Comparison of ENCODE assay signal across 22 mouse cellular contexts in genomic region chr6:91384415-91384814, GRCm38 (mm10). TPM values are rescaled to one million over a fixed set of nuclear protein-coding genes. Genes with fewer than 3 reads are reported as not detected.
DNase-seq lines count a peak whose midpoint lies in the region; ATAC-seq lines count a peak whose summit lies in the region.
"Had no signal": no experiment of that assay in that cellular context is flagged by ENCODE, and none has a peak within 500 bp of the region (broad histone marks: within the 10 kb centered on the region; RNA-seq: fewer than 3 reads in every experiment).

No protein-coding gene starts in this region.

- H3K9me3 ChIP-seq in hindbrain, embryonic 15.5 days = no peaks in the 10 kb centered on the region
- H3K9me3 ChIP-seq in hindbrain, embryonic 11.5 days (ENCODE audit: control insufficient read depth, low read length) = no peaks in the 10 kb centered on the region
- H3K9me3 ChIP-seq: embryonic facial prominence, embryonic 10.5 days; forebrain, embryonic 15.5 days; heart, embryonic 12.5 days; hindbrain, embryonic 10.5 days had no signal

- H3K4me3 ChIP-seq in hindbrain, embryonic 15.5 days = no peak overlapping the region
- H3K4me3 ChIP-seq in hindbrain, embryonic 11.5 days (ENCODE audit: low read depth, low read length) = no peak overlapping the region
- H3K4me3 ChIP-seq: embryonic facial prominence, embryonic 10.5 days; forebrain, embryonic 15.5 days; heart, embryonic 12.5 days; hindbrain, embryonic 10.5 days had no signal

- peak; percentile 55; the same call in 1 of the 2 replicates for ATAC-seq in hindbrain, embryonic 15.5 days (ENCODE audit: low FRiP score, low read depth)
- no peak for ATAC-seq in hindbrain, embryonic 11.5 days (ENCODE audit: low FRiP score)
- ATAC-seq: forebrain, embryonic 15.5 days; inflammation-experienced regulatory T-cells, adult 6 months; intestine, postnatal 0 days had no signal

- H3K27ac ChIP-seq in hindbrain, embryonic 15.5 days (replicated peaks) = no peak overlapping the region
- H3K27ac ChIP-seq in hindbrain, embryonic 11.5 days (ENCODE audit: low read depth, low read length) = no peak overlapping the region
- H3K27ac ChIP-seq: embryonic facial prominence, embryonic 10.5 days; forebrain, embryonic 15.5 days; hindbrain, embryonic 10.5 days had no signal

- no peaks in the 10 kb centered on the region for H3K27me3 ChIP-seq in hindbrain, embryonic 15.5 days
- no peaks in the 10 kb centered on the region for H3K27me3 ChIP-seq in hindbrain, embryonic 11.5 days (ENCODE audit: control insufficient read depth, insufficient read depth, low read length)
- H3K27me3 ChIP-seq: forebrain, embryonic 15.5 days had no signal

- H3K4me2 ChIP-seq in hindbrain, embryonic 15.5 days = no peak overlapping the region
- H3K4me2 ChIP-seq in hindbrain, embryonic 11.5 days (replicated peaks; ENCODE audit: low read depth, low read length) = no peak overlapping the region
- H3K4me2 ChIP-seq: forebrain, embryonic 15.5 days; heart, embryonic 12.5 days had no signal

- intact Hi-C loops in left cerebral cortex, postnatal 4 days (cut with DNase I) = no loop called here

- no peaks in the 10 kb centered on the region for H3K4me1 ChIP-seq in hindbrain, embryonic 15.5 days (replicated peaks)
- H3K4me1 ChIP-seq in hindbrain, embryonic 11.5 days (replicated peaks; ENCODE audit: control insufficient read depth, insufficient read depth, low read length) = no peaks in the 10 kb centered on the region
- H3K4me1 ChIP-seq: embryonic facial prominence, embryonic 10.5 days; hindbrain, embryonic 10.5 days had no signal

- no peaks in the 10 kb centered on the region for H3K36me3 ChIP-seq in hindbrain, embryonic 15.5 days
- no peaks in the 10 kb centered on the region; the same call in 1 of the 2 replicates for H3K36me3 ChIP-seq in hindbrain, embryonic 11.5 days (ENCODE audit: control insufficient read depth, insufficient read depth, low read length)
- H3K36me3 ChIP-seq: embryonic facial prominence, embryonic 10.5 days; heart, embryonic 12.5 days had no signal

- H3K9ac ChIP-seq in hindbrain, embryonic 15.5 days = no peak overlapping the region
- H3K9ac ChIP-seq in hindbrain, embryonic 11.5 days (ENCODE audit: low read depth, low read length) = no peak overlapping the region
- H3K9ac ChIP-seq: forebrain, embryonic 15.5 days; heart, embryonic 12.5 days had no signal

- DNase-seq in cerebellum, postnatal 10 days = peak; percentile 66 to 73
- no peak for DNase-seq in cerebellum, adult 8-10 months
- DNase-seq in hindbrain, embryonic 11.5 days (ENCODE audit: low spot score) = no peak
- DNase-seq in left cerebral cortex, postnatal 4 days = peak; percentile 22
- no peak for DNase-seq in left cerebral cortex, adult 11 months (ENCODE audit: low spot score)
- DNase-seq in gastrocnemius, adult 8-10 months (ENCODE audit: low spot score in 2 of 2) = no peak
- DNase-seq: adrenal gland, postnatal 14 days; gastrocnemius, postnatal 25 days had no signal

- 74% methylated on average over 2 of the region's 2 CpGs for WGBS in hindbrain, embryonic 15.5 days
- 91% methylated on average over 2 of the region's 2 CpGs for WGBS in hindbrain, embryonic 11.5 days

RNA-seq across cellular contexts. Expression of gene Wnt7a, which starts 26.7 kb away (rescaled TPM):
- 10.1 and 11.0 TPM in 2 replicates for polyA plus RNA-seq in hindbrain, embryonic 15.5 days (2015; fragmentation: Nextera tagmentation; extraction: Ambion mirVana)
- 7.6 and 10.3 TPM in 2 replicates for polyA plus RNA-seq in hindbrain, embryonic 11.5 days (2014; fragmentation: Nextera tagmentation; extraction: Ambion mirVana)
- total RNA-seq in left cerebral cortex, postnatal 4 days (2021) = 10 to 100 TPM; 18.1 to 21.7 TPM
- total RNA-seq in gastrocnemius, adult 8-10 months (2022) = not detected
- total RNA-seq: adrenal gland, adult 18-20 months; adrenal gland, postnatal 14 days; gastrocnemius, adult 18-20 months; gastrocnemius, postnatal 25 days; granulocyte monocyte progenitor cell, adult 5-6 weeks; heart, adult 8-10 months; heart, postnatal 25 days; MEL had no signal
- polyA plus RNA-seq: C2C12; inflammation-experienced regulatory T-cells, adult 6 months; intestine, postnatal 0 days had no signal

Comparison
In these comparisons a context has a peak if more than half of its experiments do, and no peak if none do; other contexts are left out.
1. DNase-seq: peak in cerebellum, postnatal 10 days (2 of 2) and left cerebral cortex, postnatal 4 days (single experiment); none in cerebellum, adult 8-10 months (single experiment), hindbrain, embryonic 11.5 days (single experiment), left cerebral cortex, adult 11 months (single experiment) and gastrocnemius, adult 8-10 months (0 of 2).
2. RNA of gene Wnt7a, which starts 26.7 kb away (total RNA-seq): 18.1 to 21.7 TPM in left cerebral cortex, postnatal 4 days; not detected in gastrocnemius, adult 8-10 months; every median in the first group is over 10 times any median in the second.